Mouse (Mus musculus) spleen, adult 2 months (tissue): ENCODE data around the gene Nav2.

Source experiments
- CTCF ChIP-seq: fragments of 200-500 bp; IDR thresholded peaks from 2 replicates; pipeline ENCODE4 v1.5.1; 2011; ENCODE audit warnings: mild to moderate bottlenecking, inconsistent platforms; ENCODE audit not compliant: insufficient read depth, insufficient read length, insufficient replicate concordance; ENCODE audit errors: extremely low read depth
- POLR2A ChIP-seq: fragments of 200-500 bp; IDR thresholded peaks from 2 replicates; pipeline ENCODE4 v1.6.1; 2011; ENCODE audit warnings: low read depth, low read length, inconsistent platforms

DNA sequence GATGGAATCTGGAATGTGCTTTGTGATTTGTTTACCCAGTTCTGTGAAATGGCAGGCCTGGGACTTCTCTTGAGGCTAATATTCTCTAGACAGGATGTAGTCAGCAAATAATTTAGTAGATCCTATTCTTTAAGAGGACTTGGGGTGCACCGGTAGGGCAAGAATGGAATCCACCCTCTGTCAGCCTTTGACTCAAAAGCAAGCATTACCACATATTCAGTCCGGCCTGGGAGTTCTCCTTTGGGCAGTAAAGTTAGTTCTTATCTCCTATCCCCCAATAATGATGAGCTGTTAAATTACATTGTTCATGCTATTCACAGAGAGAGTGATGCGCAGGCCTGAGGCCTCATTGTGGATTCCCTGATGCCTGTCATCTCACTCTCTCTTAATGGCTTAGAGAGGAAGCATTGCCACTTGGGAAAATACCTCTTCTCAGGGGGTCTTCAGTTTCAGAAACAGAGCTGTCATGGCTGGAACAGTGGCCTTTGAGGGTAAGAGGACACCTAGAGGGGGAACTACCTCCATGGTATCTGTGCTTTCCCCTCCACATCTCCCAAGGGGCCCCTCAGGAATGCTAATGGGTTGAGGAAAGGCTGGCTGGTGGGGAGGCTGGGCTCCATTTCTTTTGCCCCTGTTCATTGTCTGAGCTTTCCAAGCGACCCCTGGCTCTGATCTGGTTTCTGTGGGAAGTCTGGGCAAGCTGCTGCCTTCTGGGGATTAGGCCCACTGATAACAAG is 133.0 kb downstream of the Nav2 start:
- TF ChIP-seq POLR2A (no peak), CTCF (no peak)
